Mouse (Mus musculus) neural tube, embryonic 15.5 days (tissue): ENCODE data around the gene Peak1. TPM values are rescaled to one million over a fixed set of nuclear protein-coding genes. Genes with fewer than 3 reads are reported as not detected.
A peak's percentile ranks its signal among the peaks of the same experiment; 100 is the strongest.

Source experiments
- ATAC-seq: fragments of 200-750 bp; cut with Nextera tagmentation; 2 replicates; pipeline ENCODE4 v1.8.0; 2017; ENCODE audit warnings: mild to moderate bottlenecking, moderate TSS enrichment, moderate library complexity; ENCODE audit not compliant: low FRiP score
- H3K27ac ChIP-seq: fragments of 300-500 bp; sonication (generic); replicated peaks from 2 replicates; pipeline ENCODE4 v1.5.1; 2015; ENCODE audit warnings: mild to moderate bottlenecking, inconsistent platforms
- H3K27me3 ChIP-seq: fragments of 300-500 bp; sonication (generic); replicated peaks from 2 replicates; pipeline ENCODE4 v1.6.1; 2015; ENCODE audit warnings: inconsistent platforms
- H3K36me3 ChIP-seq: fragments of 300-500 bp; sonication (generic); 2 replicates; pipeline ENCODE4 v1.6.1; 2015; ENCODE audit warnings: inconsistent platforms
- H3K4me1 ChIP-seq: fragments of 300-500 bp; sonication (generic); 2 replicates; pipeline ENCODE4 v1.6.1; 2015; ENCODE audit warnings: inconsistent platforms
- H3K4me2 ChIP-seq: fragments of 300-500 bp; sonication (generic); 2 replicates; pipeline ENCODE4 v1.6.1; 2015; ENCODE audit warnings: inconsistent platforms, mild to moderate bottlenecking, moderate library complexity
- H3K4me3 ChIP-seq: fragments of 300-500 bp; sonication (generic); replicated peaks from 2 replicates; pipeline ENCODE4 v1.5.1; 2015; ENCODE audit warnings: mild to moderate bottlenecking, inconsistent platforms
- H3K9ac ChIP-seq: fragments of 300-500 bp; sonication (generic); replicated peaks from 2 replicates; pipeline ENCODE4 v1.6.1; 2015; ENCODE audit warnings: mild to moderate bottlenecking, inconsistent platforms
- H3K9me3 ChIP-seq: fragments of 300-500 bp; sonication (generic); replicated peaks from 2 replicates; pipeline ENCODE4 v1.6.1; 2016; ENCODE audit warnings: inconsistent platforms
- WGBS: fragments of 180-500 bp; shearing (Covaris S2); methylation state at CpG from one replicate; pipeline ENCODE4 v1.1.7; 2015; ENCODE audit warnings: mixed read lengths; 5-methylcytosine and 5-hydroxymethylcytosine counted together
- polyA plus RNA-seq: library from polyadenylated mRNA; unstranded; fragments of >200 nt; fragmentation: Nextera tagmentation; extraction: Ambion mirVana; gene quantifications from 2 replicates; pipeline ENCODE4 v1.2.1, GENCODE M21; 2015

Peak1 gene
- polyA plus RNA-seq, 1 experiment from 2014 or later = 6.5 TPM

DNA sequence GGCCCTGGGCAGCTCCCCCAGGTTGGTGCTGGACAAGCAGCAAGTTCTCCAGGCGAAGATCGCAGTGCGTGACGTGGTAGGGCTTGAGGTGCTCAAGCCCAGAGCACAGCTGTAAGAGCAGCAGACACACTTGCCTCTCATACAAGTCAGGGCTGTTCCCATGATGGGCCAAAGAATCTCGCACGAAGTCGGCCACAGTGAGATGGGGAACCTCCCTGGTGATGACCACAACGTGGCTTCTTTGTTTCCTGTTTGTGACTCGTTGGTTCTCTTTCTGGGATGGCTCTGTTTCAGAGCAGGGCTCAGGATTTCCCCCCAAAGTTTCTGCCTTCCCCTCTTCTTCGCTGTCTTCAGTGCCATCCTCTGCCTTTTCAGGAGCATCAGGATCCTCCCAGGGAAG lies 210.8 kb downstream of the Peak1 start:
- WGBS = 94% methylated on average over 10 of the region's 10 CpGs
- H3K36me3 ChIP-seq = peaks cover 11% of the 10 kb centered on the region
- no peak for ATAC-seq
- H3K27me3 ChIP-seq = no peaks in the 10 kb centered on the region
- H3K4me1 ChIP-seq = no peaks in the 10 kb centered on the region
- no peak overlapping the region for H3K4me2 ChIP-seq
- H3K9me3 ChIP-seq = no peaks in the 10 kb centered on the region
- H3K4me3 ChIP-seq = no peak overlapping the region
- H3K27ac ChIP-seq = no peak overlapping the region
- H3K9ac ChIP-seq = no peak overlapping the region

DNA sequence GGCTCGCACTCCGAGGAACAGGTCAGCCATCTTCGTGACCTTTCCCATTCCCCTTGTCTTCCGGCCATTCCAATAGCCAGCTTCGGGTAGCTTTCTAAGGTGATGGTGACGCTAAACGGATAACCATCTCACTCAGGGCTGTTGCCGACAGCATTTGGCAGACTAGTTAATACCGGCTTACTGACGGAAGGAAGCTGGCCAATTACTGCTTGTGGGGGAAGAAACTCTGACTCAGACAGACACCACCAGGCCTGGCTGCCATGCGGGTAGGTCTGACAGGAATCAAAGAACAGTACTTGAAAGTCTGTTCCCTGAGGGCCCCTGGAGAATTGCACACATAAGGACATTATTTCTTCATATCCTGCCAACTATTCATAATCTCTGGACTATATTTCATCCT lies 212.5 kb downstream of the Peak1 start:
- no peak overlapping the region for H3K27ac ChIP-seq
- no peaks in the 10 kb centered on the region for H3K9me3 ChIP-seq
- H3K4me1 ChIP-seq = no peaks in the 10 kb centered on the region
- H3K36me3 ChIP-seq = peaks cover 11% of the 10 kb centered on the region
- ATAC-seq = no peak
- no peak overlapping the region for H3K9ac ChIP-seq
- H3K27me3 ChIP-seq = no peaks in the 10 kb centered on the region
- H3K4me3 ChIP-seq = no peak overlapping the region
- 92% methylated on average over 11 of the region's 11 CpGs for WGBS
- no peak overlapping the region for H3K4me2 ChIP-seq

DNA sequence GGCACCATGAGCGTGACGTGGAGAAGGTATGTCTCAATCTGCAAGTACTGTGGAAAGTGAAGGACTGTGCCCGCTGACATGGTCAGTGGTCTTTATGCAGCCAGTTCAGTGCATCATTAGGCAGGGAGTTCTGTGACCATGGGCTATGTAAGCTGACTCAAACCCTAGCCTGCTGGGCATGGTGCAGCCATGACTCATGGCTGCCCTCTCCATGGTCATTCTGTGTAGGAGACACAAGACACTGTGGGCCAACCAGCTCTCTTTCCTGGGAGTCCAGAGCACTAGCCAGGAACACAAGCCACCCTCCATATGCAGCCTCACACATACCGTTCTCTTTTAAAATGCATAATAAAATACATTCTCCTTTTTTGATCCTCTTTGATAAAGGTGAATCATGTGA lies 213.6 kb downstream of the Peak1 start:
- Histone ChIP-seq H3K4me2 (no peak overlapping the region), H3K9me3 (no peaks in the 10 kb centered on the region), H3K27me3 (no peaks in the 10 kb centered on the region), H3K27ac (no peak overlapping the region), H3K36me3 (peaks cover 11% of the 10 kb centered on the region), H3K9ac (no peak overlapping the region), H3K4me1 (no peaks in the 10 kb centered on the region), H3K4me3 (no peak overlapping the region)
- no peak for ATAC-seq
- 89% methylated on average over 4 of the region's 4 CpGs for WGBS

DNA sequence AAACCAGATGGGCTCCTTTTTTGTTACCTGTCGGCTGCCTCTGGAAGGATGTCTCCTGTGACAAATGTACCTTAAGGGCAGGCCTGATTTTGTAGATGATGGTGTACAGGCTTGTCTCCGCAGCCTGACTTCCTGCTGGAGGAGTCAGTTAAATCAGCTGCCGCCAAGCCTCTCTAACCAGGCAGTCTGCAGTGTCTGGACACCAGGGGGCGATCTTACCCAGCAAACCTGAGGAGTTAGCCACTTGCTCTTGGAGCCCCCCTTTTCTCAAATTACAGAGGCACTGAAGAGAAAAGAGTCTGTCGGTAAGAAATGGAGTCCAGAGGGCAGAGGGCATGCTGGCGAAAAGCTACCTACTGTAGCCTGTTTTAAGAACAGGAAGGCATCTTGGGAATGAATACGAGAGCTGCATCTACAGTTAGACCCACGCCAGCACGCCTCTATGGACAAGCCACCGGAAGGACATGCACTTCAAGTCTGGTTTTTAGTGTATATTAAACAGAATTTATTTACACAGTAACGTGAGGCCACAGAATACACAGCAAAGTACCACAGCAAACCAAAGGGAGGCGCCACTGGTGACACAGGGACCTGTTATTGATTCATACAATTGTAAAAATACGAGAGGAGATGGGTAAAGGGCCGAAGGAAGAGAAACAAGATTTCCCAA lies 217.1 kb downstream of the Peak1 start:
- 38% methylated on average over 14 of the region's 14 CpGs for WGBS

DNA sequence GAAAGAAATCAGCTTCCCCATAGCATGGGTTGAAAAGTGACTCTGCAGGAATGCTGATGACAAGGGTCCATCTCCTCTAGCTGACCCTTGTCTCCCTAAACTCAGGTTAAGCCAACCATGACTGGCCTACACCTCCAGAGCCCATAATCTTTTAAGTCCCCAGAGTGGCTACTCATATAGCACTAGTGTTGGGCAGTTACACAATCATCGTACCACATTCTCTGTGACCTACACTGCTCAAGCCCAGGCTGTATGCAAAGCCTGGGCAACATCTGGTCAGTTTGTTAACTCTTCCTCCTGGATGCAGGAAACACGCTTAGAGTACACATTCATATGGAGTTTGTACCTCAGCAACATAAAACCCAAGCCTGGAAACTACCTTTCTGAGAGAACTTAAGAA lies 217.7 kb downstream of the Peak1 start:
- Histone ChIP-seq H3K9ac (no peak overlapping the region), H3K4me1 (peaks cover under 1% of the 10 kb centered on the region; the same call in 1 of the 2 replicates), H3K27me3 (no peaks in the 10 kb centered on the region), H3K4me2 (no peak overlapping the region), H3K36me3 (no peaks in the 10 kb centered on the region), H3K27ac (no peak overlapping the region), H3K9me3 (no peaks in the 10 kb centered on the region), H3K4me3 (no peak overlapping the region)
- 58% methylated on average over 2 of the region's 2 CpGs for WGBS
- no peak for ATAC-seq

More for the DNA sequence above, 217.1 kb downstream of the Peak1 start:
- Histone ChIP-seq H3K9ac (no peak overlapping the region), H3K9me3 (no peaks in the 10 kb centered on the region), H3K4me3 (no peak overlapping the region), H3K36me3 (peaks cover 3% of the 10 kb centered on the region; the same call in 1 of the 2 replicates), H3K4me1 (no peaks in the 10 kb centered on the region), H3K27ac (no peak overlapping the region), H3K4me2 (0 out of 2 replicates have a peak overlapping the region, but pooled peaks have one; percentile 11), H3K27me3 (no peaks in the 10 kb centered on the region)
- ATAC-seq = peak; percentile 61; the same call in 1 of the 2 replicates

DNA sequence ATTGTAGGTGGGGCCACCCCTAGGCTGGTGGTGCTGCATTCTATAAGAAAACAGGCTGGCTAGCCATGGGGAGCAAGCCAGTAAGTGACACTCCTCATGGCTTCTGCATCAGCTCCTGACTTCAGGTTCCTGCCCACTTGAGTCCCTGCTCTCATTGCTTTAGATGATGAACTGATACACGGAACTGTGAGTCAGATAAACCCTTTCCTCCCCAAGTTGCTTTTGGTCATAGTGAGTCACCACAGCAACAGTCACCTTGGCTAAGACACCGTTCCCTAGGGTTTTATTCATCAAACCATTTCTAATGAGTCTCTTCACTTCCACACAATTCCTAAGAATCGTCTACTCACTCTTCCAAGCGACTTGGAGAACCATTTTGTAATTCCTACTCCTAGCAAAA lies 220.9 kb downstream of the Peak1 start:
- H3K9me3 ChIP-seq = no peaks in the 10 kb centered on the region
- H3K36me3 ChIP-seq = no peaks in the 10 kb centered on the region
- no peak overlapping the region for H3K4me3 ChIP-seq
- H3K27ac ChIP-seq = no peak overlapping the region
- H3K4me2 ChIP-seq = no peak overlapping the region
- peaks cover 11% of the 10 kb centered on the region for H3K4me1 ChIP-seq
- 88% methylated on average over 4 of the region's 4 CpGs for WGBS
- ATAC-seq = no peak
- H3K27me3 ChIP-seq = peaks cover 3% of the 10 kb centered on the region; the same call in 1 of the 2 replicates
- H3K9ac ChIP-seq = no peak overlapping the region

DNA sequence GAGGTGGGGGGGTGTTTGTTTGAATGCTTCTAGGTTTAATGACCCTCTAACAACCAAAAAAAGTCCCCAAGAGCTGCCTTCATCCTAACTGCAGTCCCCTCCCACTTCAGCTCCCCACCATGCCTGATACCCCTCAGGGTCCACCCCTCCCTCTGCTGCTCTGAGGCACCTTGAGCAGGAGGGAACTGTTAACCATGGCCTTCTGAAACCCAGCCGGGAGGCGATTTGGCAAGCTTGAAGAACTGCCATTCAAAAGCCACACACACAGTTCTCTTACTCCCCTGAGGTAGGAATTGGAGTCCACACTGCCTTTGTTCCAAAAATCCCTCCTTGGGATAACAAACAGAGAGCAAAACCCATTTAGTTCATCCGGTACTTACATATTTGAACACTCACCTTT lies 222.7 kb downstream of the Peak1 start:
- Histone ChIP-seq H3K36me3 (no peaks in the 10 kb centered on the region), H3K27ac (no peak overlapping the region), H3K9ac (no peak overlapping the region), H3K4me1 (peaks cover 22% of the 10 kb centered on the region), H3K9me3 (no peaks in the 10 kb centered on the region), H3K27me3 (peaks cover 3% of the 10 kb centered on the region; the same call in 1 of the 2 replicates), H3K4me3 (no peak overlapping the region), H3K4me2 (no peak overlapping the region)
- ATAC-seq = no peak
- WGBS = 32% methylated on average over 3 of the region's 3 CpGs

DNA sequence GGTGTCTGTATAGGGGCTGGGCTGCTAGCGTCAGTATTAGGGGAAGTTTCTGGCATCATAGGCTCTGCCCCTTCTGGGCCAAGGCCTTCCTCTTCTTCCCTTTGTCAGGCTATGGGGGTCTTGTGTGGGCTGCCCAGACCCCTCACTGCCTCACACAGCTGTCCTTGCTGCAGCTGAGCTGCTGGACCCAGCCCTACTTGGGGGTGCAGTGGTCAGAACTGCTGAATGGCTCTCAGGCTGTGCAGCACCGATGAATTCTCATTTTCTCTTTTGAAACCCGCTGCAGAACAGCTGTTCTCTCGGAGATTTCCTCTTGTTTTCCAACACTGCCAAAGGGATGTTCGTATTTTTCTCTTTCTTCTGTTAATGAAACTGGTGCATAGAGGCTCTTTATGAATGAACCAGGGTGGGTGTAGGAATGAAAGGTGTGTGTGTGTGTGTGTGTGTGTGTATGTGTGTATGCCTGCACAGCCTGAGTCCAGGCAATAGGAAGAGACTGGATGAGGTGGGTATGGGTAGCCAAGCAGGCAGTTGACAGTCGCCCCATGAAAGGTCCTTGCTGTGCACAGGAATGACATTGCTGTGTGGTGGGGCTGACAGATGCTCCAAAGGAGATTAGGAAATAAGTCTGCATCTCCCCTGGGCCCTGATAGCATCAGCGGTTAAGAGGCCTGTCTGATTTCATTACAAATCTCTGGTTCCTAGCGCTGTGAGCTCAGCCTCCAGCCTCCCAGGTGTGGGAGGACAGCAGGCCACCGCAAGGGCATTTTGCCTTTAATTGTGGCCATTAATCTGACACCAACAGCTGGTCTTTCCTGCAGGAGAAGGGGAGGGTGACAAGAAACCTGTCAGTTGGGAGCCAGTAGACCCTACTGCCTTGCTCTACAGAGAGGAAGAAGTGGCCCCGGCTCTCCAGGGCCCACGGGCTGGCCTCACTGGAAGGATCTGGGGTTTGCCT lies 226.1 kb downstream of the Peak1 start:
- peak; percentile 62 for ATAC-seq
- H3K4me1 ChIP-seq = peaks cover 22% of the 10 kb centered on the region
- no peaks in the 10 kb centered on the region for H3K36me3 ChIP-seq
- H3K27me3 ChIP-seq = peaks cover 3% of the 10 kb centered on the region; the same call in 1 of the 2 replicates
- H3K9me3 ChIP-seq = no peaks in the 10 kb centered on the region
- H3K9ac ChIP-seq = no peak overlapping the region
- peak overlapping the region; percentile 48 for H3K27ac ChIP-seq
- H3K4me2 ChIP-seq = no peak overlapping the region
- WGBS = 35% methylated on average over 11 of the region's 11 CpGs
- H3K4me3 ChIP-seq = no peak overlapping the region

DNA sequence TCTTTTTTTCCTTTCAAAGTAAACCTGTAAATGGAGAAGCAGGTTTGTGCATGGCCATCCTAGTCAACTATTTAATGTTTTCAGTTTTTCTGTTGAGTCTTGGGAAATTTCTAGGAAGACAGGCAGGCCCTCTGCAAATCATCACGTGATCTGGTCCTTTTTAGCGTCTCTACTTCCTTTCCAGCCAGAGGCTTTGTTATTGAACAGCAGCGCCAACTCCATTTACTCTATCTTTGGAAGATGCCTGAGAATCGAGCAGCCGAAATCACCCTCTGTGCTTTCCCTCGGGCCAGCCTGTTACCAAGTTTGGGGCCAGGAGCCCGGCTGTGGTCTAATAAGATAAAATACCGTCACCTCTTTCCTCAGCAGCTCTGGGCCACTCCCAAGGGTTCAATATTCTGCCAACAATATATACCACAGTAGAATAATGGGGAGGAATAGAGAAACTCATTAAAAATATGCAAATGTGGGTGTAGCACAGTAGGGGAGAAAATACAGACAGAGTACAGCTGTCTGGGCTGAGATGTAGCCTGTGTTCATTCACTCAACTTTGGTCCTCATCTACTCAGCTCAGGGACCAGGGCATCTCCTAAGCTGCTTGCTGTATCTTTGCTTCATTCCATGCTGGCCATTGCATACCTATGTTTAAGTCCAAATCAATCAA lies 237.6 kb downstream of the Peak1 start:
- Histone ChIP-seq H3K27me3 (no peaks in the 10 kb centered on the region), H3K9me3 (no peaks in the 10 kb centered on the region), H3K4me2 (peak overlapping the region; percentile 17), H3K4me1 (peaks cover 22% of the 10 kb centered on the region), H3K9ac (no peak overlapping the region), H3K36me3 (no peaks in the 10 kb centered on the region), H3K27ac (peak overlapping the region; percentile 49; the same call in 1 of the 2 replicates), H3K4me3 (no peak overlapping the region)
- ATAC-seq = no peak
- WGBS = 18% methylated on average over 8 of the region's 8 CpGs

DNA sequence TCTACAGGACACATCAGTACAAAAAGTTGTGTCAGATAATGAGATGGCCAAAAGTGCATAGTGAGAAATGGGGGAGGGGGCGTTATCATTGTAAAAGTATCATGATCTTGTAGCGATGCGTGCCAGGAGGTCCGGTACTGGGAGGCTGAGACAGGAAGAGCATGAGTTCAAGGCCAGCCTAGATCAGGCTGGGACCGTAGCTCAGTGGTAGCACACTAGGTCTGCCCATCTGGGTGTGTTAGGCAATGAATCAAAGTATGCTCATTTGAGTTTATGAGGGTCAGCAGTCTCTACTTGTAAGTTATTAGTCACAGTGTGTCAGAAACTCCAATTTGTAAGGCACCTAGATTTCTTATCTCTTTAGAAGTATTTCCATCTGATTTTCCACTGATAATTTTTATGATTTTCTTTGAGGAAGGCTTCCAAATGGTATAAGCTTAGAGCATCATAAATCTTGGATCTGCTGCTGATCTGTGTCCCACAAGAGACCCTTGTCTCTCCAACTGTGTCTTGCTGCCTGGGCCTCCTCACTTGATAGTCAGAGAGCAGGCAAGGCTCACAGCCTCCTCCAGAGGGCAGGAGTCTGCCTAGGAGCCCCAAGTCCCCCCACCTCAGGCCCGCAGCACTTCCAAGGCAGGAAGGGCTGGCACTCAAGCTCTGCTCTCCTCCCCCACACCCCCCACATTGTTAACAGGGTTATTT lies 238.3 kb downstream of the Peak1 start:
- H3K4me1 ChIP-seq = peaks cover 22% of the 10 kb centered on the region
- 76% methylated on average over 6 of the region's 6 CpGs for WGBS
- 0 out of 2 replicates have a peak overlapping the region, but pooled peaks have one; percentile 17 for H3K4me2 ChIP-seq
- no peak overlapping the region for H3K9ac ChIP-seq
- no peak overlapping the region for H3K4me3 ChIP-seq
- H3K36me3 ChIP-seq = no peaks in the 10 kb centered on the region
- H3K27ac ChIP-seq = no peak overlapping the region
- no peaks in the 10 kb centered on the region for H3K27me3 ChIP-seq
- peak; percentile 65 for ATAC-seq
- H3K9me3 ChIP-seq = no peaks in the 10 kb centered on the region

DNA sequence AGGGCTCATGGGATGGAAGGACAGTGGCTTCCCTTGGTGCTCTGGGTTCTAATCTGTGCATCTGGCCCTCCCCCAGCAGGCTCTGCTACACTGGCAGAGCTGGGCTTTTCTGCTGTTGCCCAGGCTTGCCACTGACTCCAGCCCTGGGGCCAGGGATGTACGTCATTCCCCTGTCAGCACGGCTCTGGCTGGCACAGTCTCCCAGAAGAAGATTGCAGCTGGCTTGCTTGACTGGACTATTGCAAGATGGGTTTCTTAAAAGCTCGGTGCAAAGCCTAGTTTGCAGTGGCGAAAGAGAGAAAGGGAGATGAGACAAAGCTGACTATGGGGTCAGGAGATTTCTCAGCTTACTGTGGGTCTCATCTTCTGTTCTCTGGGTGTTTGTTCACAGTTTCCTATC lies 240.5 kb downstream of the Peak1 start:
- ATAC-seq = no peak
- peaks cover 22% of the 10 kb centered on the region for H3K4me1 ChIP-seq
- H3K9ac ChIP-seq = no peak overlapping the region
- H3K4me2 ChIP-seq = no peak overlapping the region
- no peaks in the 10 kb centered on the region for H3K27me3 ChIP-seq
- no peaks in the 10 kb centered on the region for H3K9me3 ChIP-seq
- H3K27ac ChIP-seq = no peak overlapping the region
- no peaks in the 10 kb centered on the region for H3K36me3 ChIP-seq
- WGBS = 60% methylated on average over 4 of the region's 4 CpGs
- H3K4me3 ChIP-seq = no peak overlapping the region
